Mouse (Mus musculus): ENCODE measurements at regions not wholly inside any gene's neighbourhood (a gene's known extent, or its start where the extent isn't known, plus 50 kb on each side); places are given as distances from the start of the nearest gene placed in this dataset.

DNA sequence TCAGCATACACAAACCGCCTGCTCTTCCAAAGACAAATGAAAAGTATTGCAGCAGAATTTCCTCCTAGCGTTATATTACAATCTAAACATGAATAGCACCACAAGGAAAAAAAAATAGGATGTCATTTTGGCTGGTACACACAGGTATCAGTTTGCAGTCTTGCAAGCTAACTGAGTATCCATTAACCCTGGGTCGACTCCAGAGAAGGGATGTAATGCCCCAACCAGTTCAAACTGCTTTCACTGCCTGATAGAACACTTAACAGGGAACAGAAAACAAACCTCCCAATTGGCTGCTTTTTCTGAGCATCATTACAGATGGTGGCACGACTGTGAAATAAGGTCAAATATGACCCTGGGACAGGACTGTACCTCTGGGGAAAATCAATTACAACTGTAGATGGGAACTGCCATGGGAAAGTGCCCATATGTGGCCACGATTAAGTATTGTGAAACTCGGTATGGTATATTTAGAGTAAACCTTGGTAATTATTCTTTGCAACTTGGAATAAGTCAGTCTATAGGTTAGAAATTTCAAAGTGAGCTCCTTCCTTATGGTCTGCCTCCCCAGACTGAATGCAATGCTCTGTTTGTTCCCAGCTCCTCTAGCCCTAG is 137.5 kb upstream of the Sgk1 start:
- TF ChIP-seq CTCF (IDR thresholded peaks at IDR 0.05; ENCODE audit: extremely low read depth, insufficient read length, insufficient replicate concordance, low read depth, low read length) (no peak), POLR2A (IDR thresholded peaks at IDR 0.05; ENCODE audit: low read depth, low read length) (no peak)
- Histone ChIP-seq H3K27ac (ENCODE audit: insufficient read depth, low read depth, low read length) (no peak overlapping the region), H3K27me3 (ENCODE audit: control insufficient read depth, insufficient read depth, low read length) (no peaks in the 10 kb centered on the region), H3K36me3 (ENCODE audit: control insufficient read depth, insufficient read depth, low read length) (no peaks in the 10 kb centered on the region), H3K4me3 (ENCODE audit: low read depth, low read length) (no peak overlapping the region), H3K4me1 (ENCODE audit: control insufficient read depth, insufficient read depth, insufficient read length, low read length) (no peaks in the 10 kb centered on the region)
- 73% methylated on average over 6 of the region's 6 CpGs for WGBS

DNA sequence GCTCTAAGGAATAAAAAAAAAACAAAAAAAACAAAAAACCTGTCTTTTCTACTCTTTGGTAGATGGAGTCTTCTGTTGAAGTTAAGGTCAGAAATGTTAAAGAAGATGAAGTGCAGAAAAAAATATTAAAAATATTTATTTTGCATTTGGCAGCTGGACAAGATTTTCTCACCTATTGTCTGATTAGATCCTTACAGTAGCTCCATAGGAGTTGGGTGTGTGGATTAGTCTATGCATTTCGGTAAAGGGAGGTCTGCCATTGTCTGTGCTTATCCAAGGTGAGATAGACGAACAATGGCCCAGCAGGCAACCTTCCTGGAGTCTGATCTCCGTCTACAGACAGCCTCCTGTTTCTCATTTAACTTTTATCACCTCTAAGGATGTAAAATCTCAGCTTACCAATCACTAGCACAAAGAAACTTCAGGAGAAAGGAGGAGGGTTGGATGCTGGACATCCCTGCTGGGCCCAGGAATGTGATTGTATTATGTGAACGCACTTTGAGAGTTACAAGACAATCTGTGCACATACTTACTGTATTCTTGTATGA is 136.0 kb upstream of the Sgk1 start:
- TF ChIP-seq CTCF (IDR thresholded peaks at IDR 0.05; ENCODE audit: extremely low read depth, insufficient read length, insufficient replicate concordance, low read depth, low read length) (no peak), POLR2A (IDR thresholded peaks at IDR 0.05; ENCODE audit: low read depth, low read length) (no peak)
- Histone ChIP-seq H3K27me3 (ENCODE audit: control insufficient read depth, insufficient read depth, low read length) (no peaks in the 10 kb centered on the region), H3K4me1 (ENCODE audit: control insufficient read depth, insufficient read depth, insufficient read length, low read length) (no peaks in the 10 kb centered on the region), H3K27ac (ENCODE audit: insufficient read depth, low read depth, low read length) (no peak overlapping the region), H3K36me3 (ENCODE audit: control insufficient read depth, insufficient read depth, low read length) (no peaks in the 10 kb centered on the region), H3K4me3 (ENCODE audit: low read depth, low read length) (no peak overlapping the region)
- 75% methylated on average over 4 of the region's 4 CpGs for WGBS

DNA sequence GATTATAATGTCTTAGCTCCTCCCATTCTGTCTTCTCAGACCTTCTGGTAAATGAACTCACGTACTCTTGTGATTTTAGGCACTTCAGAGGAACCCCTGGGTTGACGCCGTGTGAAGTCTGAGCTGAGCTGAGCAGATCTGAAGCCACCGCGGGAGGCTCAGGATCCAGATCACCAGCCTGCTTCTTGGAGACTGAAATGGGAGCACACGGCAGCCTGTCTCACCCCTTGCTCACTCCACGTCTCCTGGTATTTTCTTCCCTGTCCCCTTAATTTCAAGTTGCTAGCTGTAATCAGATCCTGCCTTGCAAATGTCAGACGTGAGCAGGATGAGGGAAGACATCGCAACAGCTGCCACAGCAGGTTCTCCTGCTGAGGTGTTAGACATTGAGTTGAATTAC is 135.3 kb upstream of the Sgk1 start:
- Histone ChIP-seq H3K27me3 (ENCODE audit: control insufficient read depth, insufficient read depth, low read length) (no peaks in the 10 kb centered on the region), H3K4me3 (ENCODE audit: low read depth, low read length) (no peak overlapping the region), H3K27ac (ENCODE audit: insufficient read depth, low read depth, low read length) (no peak overlapping the region), H3K4me1 (ENCODE audit: control insufficient read depth, insufficient read depth, insufficient read length, low read length) (no peaks in the 10 kb centered on the region), H3K36me3 (ENCODE audit: control insufficient read depth, insufficient read depth, low read length) (no peaks in the 10 kb centered on the region)
- 53% methylated on average over 9 of the region's 9 CpGs for WGBS
- TF ChIP-seq CTCF (IDR thresholded peaks at IDR 0.05; ENCODE audit: extremely low read depth, insufficient read length, insufficient replicate concordance, low read depth, low read length) (no peak), POLR2A (IDR thresholded peaks at IDR 0.05; ENCODE audit: low read depth, low read length) (no peak)

DNA sequence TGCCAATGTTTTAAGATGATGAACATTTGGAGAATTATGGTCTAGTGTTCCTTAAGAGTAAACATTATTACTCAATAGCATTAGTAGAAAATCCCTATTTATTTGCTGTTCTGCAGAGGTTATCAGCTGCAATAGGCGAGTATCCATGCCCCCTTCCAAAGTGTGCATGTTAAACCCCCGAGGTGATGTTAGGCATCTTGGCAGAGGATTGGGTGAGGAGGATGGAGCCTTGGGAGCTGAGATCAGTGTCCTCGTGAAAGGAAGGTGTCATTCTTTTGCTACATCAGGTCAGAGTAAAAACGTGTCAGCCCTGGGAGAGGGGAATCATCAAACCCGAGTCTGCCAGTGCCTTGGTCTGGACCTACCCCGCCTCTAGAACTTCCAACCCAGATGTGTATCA is 130.7 kb upstream of the Sgk1 start:
- no peaks in the 10 kb centered on the region for H3K27me3 ChIP-seq (ENCODE audit: control insufficient read depth, insufficient read depth, low read length)
- no peak for TF ChIP-seq POLR2A (IDR thresholded peaks at IDR 0.05; ENCODE audit: low read depth, low read length)
- no peak for TF ChIP-seq CTCF (IDR thresholded peaks at IDR 0.05; ENCODE audit: extremely low read depth, insufficient read length, insufficient replicate concordance, low read depth, low read length)

DNA sequence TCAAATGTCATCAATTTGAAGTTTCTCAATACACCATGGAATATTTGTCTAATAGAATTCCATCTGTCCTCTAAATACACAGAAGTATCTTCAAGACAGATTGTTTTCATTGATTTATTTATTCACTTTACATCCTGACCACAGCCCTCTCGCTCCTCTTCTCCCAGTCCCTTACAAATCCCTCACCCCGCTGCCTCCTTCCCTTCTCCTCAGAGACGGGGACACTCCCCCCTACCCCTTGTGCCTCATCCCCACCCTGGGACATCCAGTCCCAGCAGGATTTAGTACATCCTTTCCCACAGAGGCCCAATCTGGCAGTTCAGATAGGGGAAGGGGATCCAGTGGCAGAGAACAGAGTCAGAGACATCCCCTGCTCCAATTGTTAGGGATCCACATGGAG is 129.6 kb upstream of the Sgk1 start:
- Histone ChIP-seq H3K27me3 (ENCODE audit: control insufficient read depth, insufficient read depth, low read length) (no peaks in the 10 kb centered on the region), H3K4me1 (ENCODE audit: control insufficient read depth, insufficient read depth, insufficient read length, low read length) (no peaks in the 10 kb centered on the region), H3K36me3 (ENCODE audit: control insufficient read depth, insufficient read depth, low read length) (no peaks in the 10 kb centered on the region), H3K4me3 (ENCODE audit: low read depth, low read length) (no peak overlapping the region), H3K27ac (ENCODE audit: insufficient read depth, low read depth, low read length) (no peak overlapping the region)
- 95% methylated on average over 3 of the region's 3 CpGs for WGBS
- TF ChIP-seq CTCF (IDR thresholded peaks at IDR 0.05; ENCODE audit: extremely low read depth, insufficient read length, insufficient replicate concordance, low read depth, low read length) (no peak), POLR2A (IDR thresholded peaks at IDR 0.05; ENCODE audit: low read depth, low read length) (no peak)

More for the DNA sequence above, 130.7 kb upstream of the Sgk1 start:
- Histone ChIP-seq H3K4me3 (ENCODE audit: low read depth, low read length) (no peak overlapping the region), H3K4me1 (ENCODE audit: control insufficient read depth, insufficient read depth, insufficient read length, low read length) (no peaks in the 10 kb centered on the region), H3K27ac (ENCODE audit: insufficient read depth, low read depth, low read length) (no peak overlapping the region), H3K36me3 (ENCODE audit: control insufficient read depth, insufficient read depth, low read length) (no peaks in the 10 kb centered on the region)
- 80% methylated on average over 6 of the region's 6 CpGs for WGBS

DNA sequence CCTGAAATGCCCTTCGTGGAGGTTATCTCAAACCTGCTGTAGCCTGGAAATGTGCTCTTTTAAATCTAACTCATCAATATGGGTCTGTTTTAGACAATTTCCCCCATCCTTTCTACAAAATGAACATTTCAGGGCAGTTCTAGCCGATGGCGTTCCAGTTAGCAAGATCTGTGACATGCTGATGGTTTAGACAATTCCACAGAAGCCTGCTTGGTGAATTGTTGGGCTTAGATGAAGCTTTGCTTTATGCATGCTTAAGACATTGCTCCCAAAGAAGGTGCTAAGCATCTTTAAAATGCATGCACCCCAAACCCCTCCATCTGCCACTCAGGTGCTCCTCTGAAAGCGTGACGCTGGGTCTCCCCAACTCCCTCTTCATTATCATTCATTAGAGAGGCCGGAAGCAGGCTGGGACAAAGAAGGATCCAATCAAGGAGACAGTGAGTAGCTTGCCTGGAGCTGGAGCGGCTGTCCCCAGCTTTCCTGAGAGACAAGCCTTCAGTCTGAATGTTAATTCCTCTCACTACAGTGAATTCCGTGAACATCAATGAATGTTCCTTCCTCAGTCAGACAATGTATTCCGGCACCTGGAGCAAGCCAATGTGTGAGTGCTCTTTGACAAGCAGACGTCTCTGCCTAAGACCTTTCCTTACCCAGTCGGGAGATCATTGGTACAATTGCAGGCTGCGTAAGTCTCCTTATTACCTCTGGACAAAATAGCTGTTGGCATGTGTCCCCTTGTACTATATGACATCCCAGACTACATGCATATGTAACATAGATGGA is 127.0 kb upstream of the Sgk1 start:
- whole genome bisulfite sequencing, result 92% methylated on average over 12 of the region's 12 CpGs
- Histone ChIP-seq H3K27me3 (ENCODE audit: control insufficient read depth, insufficient read depth, low read length) (no peaks in the 10 kb centered on the region), H3K36me3 (ENCODE audit: control insufficient read depth, insufficient read depth, low read length) (no peaks in the 10 kb centered on the region), H3K27ac (ENCODE audit: insufficient read depth, low read depth, low read length) (no peak overlapping the region), H3K4me3 (ENCODE audit: low read depth, low read length) (no peak overlapping the region), H3K4me1 (ENCODE audit: control insufficient read depth, insufficient read depth, insufficient read length, low read length) (no peaks in the 10 kb centered on the region)
- no peak for TF ChIP-seq POLR2A (IDR thresholded peaks at IDR 0.05; ENCODE audit: low read depth, low read length)
- TF ChIP-seq CTCF (IDR thresholded peaks at IDR 0.05; ENCODE audit: extremely low read depth, insufficient read length, insufficient replicate concordance, low read depth, low read length), result no peak

DNA sequence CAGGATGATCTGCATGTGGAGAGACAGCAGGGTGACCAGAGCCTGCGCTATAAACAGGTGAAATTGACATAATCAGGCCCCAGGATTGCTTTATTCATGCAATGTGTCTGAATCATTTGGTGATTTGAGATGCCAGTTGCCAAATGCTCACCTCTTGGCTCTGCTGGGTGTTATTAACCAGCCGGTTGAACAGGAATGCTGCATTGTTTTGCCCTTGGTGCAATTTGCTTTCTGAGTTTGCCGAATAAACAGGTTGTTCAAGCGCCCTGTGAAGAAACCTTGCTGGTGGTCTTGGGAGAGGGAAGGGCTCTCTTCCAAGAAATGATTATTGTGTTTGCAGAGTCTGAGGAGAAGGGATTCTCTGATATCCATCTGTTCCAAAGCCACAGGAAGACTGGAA is 126.3 kb upstream of the Sgk1 start:
- H3K4me1 ChIP-seq (ENCODE audit: control insufficient read depth, insufficient read depth, insufficient read length, low read length), result no peaks in the 10 kb centered on the region
- no peaks in the 10 kb centered on the region for H3K36me3 ChIP-seq (ENCODE audit: control insufficient read depth, insufficient read depth, low read length)
- TF ChIP-seq CTCF (IDR thresholded peaks at IDR 0.05; ENCODE audit: extremely low read depth, insufficient read length, insufficient replicate concordance, low read depth, low read length) (no peak), POLR2A (IDR thresholded peaks at IDR 0.05; ENCODE audit: low read depth, low read length) (no peak)
- WGBS, result 76% methylated on average over 4 of the region's 4 CpGs
- no peak overlapping the region for H3K4me3 ChIP-seq (ENCODE audit: low read depth, low read length)
- no peak overlapping the region for H3K27ac ChIP-seq (ENCODE audit: insufficient read depth, low read depth, low read length)
- H3K27me3 ChIP-seq (ENCODE audit: control insufficient read depth, insufficient read depth, low read length), result no peaks in the 10 kb centered on the region
